Mouse (Mus musculus) limb, embryonic 13.5 days (tissue): Measurements from ENCODE around the gene Itgae. TPM values are rescaled to one million over a fixed set of nuclear protein-coding genes. Genes with fewer than 3 reads are reported as not detected.

Experiments used
- ATAC-seq: fragments of 200-750 bp; cut with Nextera tagmentation; 2 replicates; pipeline ENCODE4 v1.8.0; 2017; ENCODE audit warnings: low read depth, moderate number of reproducible peaks, moderate TSS enrichment; ENCODE audit not compliant: low FRiP score
- H3K27ac ChIP-seq: fragments of 300-500 bp; sonication (generic); 2 replicates; pipeline ENCODE4 v1.5.1; 2015; ENCODE audit warnings: inconsistent platforms, mild to moderate bottlenecking, moderate library complexity
- H3K27me3 ChIP-seq: fragments of 300-500 bp; sonication (generic); 2 replicates; pipeline ENCODE4 v1.6.1; 2015; ENCODE audit warnings: mild to moderate bottlenecking, inconsistent platforms
- H3K36me3 ChIP-seq: fragments of 300-500 bp; sonication (generic); 2 replicates; pipeline ENCODE4 v1.6.1; 2015; ENCODE audit warnings: inconsistent platforms, mild to moderate bottlenecking, moderate library complexity
- H3K4me1 ChIP-seq: fragments of 300-500 bp; sonication (generic); 2 replicates; pipeline ENCODE4 v1.6.1; 2015; ENCODE audit warnings: inconsistent platforms
- H3K4me2 ChIP-seq: fragments of 300-500 bp; sonication (generic); replicated peaks from 2 replicates; pipeline ENCODE4 v1.6.1; 2015; ENCODE audit warnings: inconsistent platforms, mild to moderate bottlenecking, moderate library complexity
- H3K4me3 ChIP-seq: fragments of 300-500 bp; sonication (generic); 2 replicates; pipeline ENCODE4 v1.5.1; 2015; ENCODE audit warnings: moderate library complexity, mild to moderate bottlenecking, inconsistent platforms
- H3K9ac ChIP-seq: fragments of 300-500 bp; sonication (generic); 2 replicates; pipeline ENCODE4 v1.6.1; 2015; ENCODE audit warnings: mild to moderate bottlenecking, inconsistent platforms
- H3K9me3 ChIP-seq: fragments of 300-500 bp; sonication (generic); 2 replicates; pipeline ENCODE4 v1.6.1; 2016; ENCODE audit warnings: inconsistent platforms
- WGBS: fragments of 180-500 bp; shearing (Covaris S2); methylation state at CpG from one replicate; pipeline ENCODE4 v1.1.7; 2015; 5-methylcytosine and 5-hydroxymethylcytosine counted together
- polyA plus RNA-seq: library from polyadenylated mRNA; unstranded; fragments of >200 nt; fragmentation: Nextera tagmentation; extraction: Ambion mirVana; gene quantifications from 2 replicates; pipeline ENCODE4 v1.2.1, GENCODE M21; 2015

Gene Itgae
- polyA plus RNA-seq, 1 experiment from 2014 or later = 0.57 TPM

DNA sequence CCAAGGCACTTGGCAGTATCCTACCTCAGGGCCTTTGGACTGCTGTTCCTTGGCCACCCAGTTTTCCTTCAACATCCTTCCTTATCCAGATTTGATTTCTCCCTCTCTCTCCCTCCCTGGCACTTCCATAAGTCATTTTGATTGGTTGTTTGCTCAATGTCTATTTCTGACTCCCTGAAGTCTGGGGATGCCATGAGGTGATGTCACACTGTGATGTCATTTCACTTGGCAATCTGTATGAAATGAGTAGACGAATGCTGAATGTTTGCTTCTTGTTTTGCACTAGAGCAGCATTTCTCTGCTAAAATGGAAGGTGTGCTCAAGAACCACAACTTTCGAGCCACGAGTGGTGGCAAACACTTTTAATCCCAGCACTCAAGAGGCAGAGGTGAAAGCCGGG, 71.2 kb downstream of the Itgae start:
- Histone ChIP-seq H3K9me3 (no peaks in the 10 kb centered on the region), H3K4me1 (peaks cover 13% of the 10 kb centered on the region), H3K4me3 (no peak overlapping the region), H3K36me3 (no peaks in the 10 kb centered on the region), H3K9ac (no peak overlapping the region), H3K27me3 (peaks cover 48% of the 10 kb centered on the region), H3K4me2 (no peak overlapping the region), H3K27ac (no peak overlapping the region)
- 88% methylated on average over 4 of the region's 4 CpGs for WGBS
- ATAC-seq = no peak

GRCm38 (mm10) chr11:73162284-73162683, 71.9 kb downstream of the Itgae start:
- no peaks in the 10 kb centered on the region for H3K36me3 ChIP-seq
- peaks cover 13% of the 10 kb centered on the region for H3K4me1 ChIP-seq
- H3K4me2 ChIP-seq = no peak overlapping the region
- H3K9me3 ChIP-seq = no peaks in the 10 kb centered on the region
- no peak overlapping the region for H3K4me3 ChIP-seq
- no peak overlapping the region for H3K9ac ChIP-seq
- no peak overlapping the region for H3K27ac ChIP-seq
- no peak for ATAC-seq
- peaks cover 45% of the 10 kb centered on the region for H3K27me3 ChIP-seq
- WGBS = 68% methylated on average over 5 of the region's 5 CpGs

GRCm38 (mm10) chr11:73168071-73168470, 77.7 kb downstream of the Itgae start:
- no peak overlapping the region for H3K4me2 ChIP-seq
- no peak for ATAC-seq
- peaks cover 12% of the 10 kb centered on the region for H3K36me3 ChIP-seq
- H3K9me3 ChIP-seq = no peaks in the 10 kb centered on the region
- H3K4me1 ChIP-seq = peaks cover 18% of the 10 kb centered on the region
- no peak overlapping the region for H3K9ac ChIP-seq
- no peak overlapping the region for H3K4me3 ChIP-seq
- H3K27me3 ChIP-seq = no peaks in the 10 kb centered on the region
- no peak overlapping the region for H3K27ac ChIP-seq
- 83% methylated on average over 8 of the region's 8 CpGs for WGBS

DNA sequence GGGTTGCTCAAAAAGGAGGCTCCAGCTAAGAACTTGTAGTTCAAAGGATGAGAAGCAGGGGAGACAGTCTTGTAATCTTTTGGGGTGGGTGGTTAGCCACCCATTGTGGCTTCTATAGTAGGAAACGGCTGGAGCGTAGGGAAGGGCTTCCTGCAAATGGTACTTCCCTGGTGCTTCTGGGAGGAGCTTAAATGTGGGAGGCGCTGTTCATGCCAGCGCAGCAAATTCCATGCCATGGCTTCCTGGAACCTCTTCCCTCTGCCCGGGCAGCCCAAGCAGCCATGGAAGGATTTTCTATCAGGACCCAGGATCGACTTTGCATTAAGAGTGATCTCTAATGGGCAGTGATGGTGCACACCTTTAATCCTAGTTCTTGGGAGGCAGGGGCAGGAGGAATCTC, 78.2 kb downstream of the Itgae start:
- H3K27me3 ChIP-seq = no peaks in the 10 kb centered on the region
- peaks cover 18% of the 10 kb centered on the region for H3K4me1 ChIP-seq
- H3K4me3 ChIP-seq = no peak overlapping the region
- no peak overlapping the region for H3K27ac ChIP-seq
- ATAC-seq = no peak
- 82% methylated on average over 6 of the region's 6 CpGs for WGBS
- no peaks in the 10 kb centered on the region for H3K9me3 ChIP-seq
- no peak overlapping the region for H3K4me2 ChIP-seq
- H3K9ac ChIP-seq = no peak overlapping the region
- peaks cover 17% of the 10 kb centered on the region for H3K36me3 ChIP-seq

DNA sequence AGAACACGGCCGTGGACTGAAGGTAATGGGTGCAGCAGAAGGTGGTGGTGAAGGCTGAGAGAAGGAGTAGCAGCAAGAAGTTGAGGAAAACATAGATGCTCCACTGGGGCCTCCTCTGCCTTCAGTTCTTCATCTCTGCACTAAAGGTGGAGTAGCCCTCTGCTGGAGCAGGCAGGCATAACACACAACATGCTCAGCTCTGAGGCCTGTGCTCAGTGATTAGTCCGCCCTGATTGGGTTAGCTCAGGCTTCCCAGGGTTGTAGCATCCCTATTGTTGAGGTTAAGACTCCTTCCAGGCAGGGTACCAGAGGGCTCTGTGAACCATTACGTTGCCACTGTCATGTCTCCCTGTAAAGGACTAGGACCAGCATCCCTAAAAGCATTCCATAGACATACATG, 78.8 kb downstream of the Itgae start:
- no peak overlapping the region for H3K4me3 ChIP-seq
- peaks cover 18% of the 10 kb centered on the region for H3K4me1 ChIP-seq
- H3K4me2 ChIP-seq = no peak overlapping the region
- no peak overlapping the region for H3K27ac ChIP-seq
- H3K36me3 ChIP-seq = peaks cover 23% of the 10 kb centered on the region
- H3K9me3 ChIP-seq = no peaks in the 10 kb centered on the region
- ATAC-seq = no peak
- 48% methylated on average over 4 of the region's 4 CpGs for WGBS
- no peak overlapping the region for H3K9ac ChIP-seq
- H3K27me3 ChIP-seq = no peaks in the 10 kb centered on the region

DNA sequence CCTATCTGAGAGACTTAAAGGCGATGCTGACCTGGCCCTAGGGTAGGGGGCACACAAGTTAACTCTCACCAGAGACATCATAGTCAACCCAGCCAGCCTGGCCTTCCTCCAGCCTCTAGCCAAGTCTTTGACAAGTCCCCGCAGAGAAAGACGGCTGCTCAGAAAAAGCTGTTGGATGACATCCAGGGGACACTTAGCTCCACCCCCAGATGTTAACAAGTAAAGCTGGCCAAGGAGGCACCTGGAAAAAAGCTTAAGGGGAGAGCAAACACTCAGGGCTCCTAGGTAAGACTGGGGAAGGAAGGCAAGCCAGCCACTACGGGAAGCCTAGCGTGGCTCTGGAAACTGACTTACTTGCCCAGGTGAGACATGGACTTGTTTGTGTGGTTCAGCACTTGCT, 81.8 kb downstream of the Itgae start:
- Histone ChIP-seq H3K9ac (0 out of 2 replicates have a peak overlapping the region, but pooled peaks have one; percentile 2), H3K4me3 (no peak overlapping the region), H3K9me3 (no peaks in the 10 kb centered on the region), H3K36me3 (peaks cover 31% of the 10 kb centered on the region), H3K4me1 (peaks cover 31% of the 10 kb centered on the region), H3K27me3 (no peaks in the 10 kb centered on the region), H3K27ac (peak overlapping the region; percentile 67; the same call in 1 of the 2 replicates), H3K4me2 (no peak overlapping the region)
- 35% methylated on average over 5 of the region's 5 CpGs for WGBS
- no peak for ATAC-seq

DNA sequence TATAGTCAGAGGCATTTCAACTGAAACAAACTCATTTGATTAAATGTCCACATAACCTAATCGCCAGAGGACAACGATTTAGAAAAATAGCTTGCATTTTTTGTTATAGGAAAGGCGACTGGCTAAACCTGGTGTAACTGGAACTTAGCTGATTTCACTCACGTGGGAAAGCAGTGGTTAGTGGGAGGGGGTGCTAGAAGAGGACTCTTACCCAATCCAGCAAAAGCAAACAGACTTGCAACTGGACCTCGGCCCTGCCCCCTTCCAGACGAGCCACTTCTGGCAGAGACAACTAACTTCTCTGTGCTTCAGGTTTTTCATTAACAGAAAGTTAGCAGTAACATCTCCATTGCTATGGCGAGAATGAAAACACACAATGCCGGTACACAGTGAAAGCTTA, 85.2 kb downstream of the Itgae start:
- Histone ChIP-seq H3K27me3 (no peaks in the 10 kb centered on the region), H3K4me2 (peak overlapping the region; percentile 85), H3K9me3 (no peaks in the 10 kb centered on the region), H3K4me3 (peak overlapping the region; percentile 76), H3K36me3 (peaks cover 39% of the 10 kb centered on the region), H3K27ac (no peak overlapping the region), H3K4me1 (peaks cover 42% of the 10 kb centered on the region), H3K9ac (peak overlapping the region; percentile 94)
- WGBS = 40% methylated on average over 8 of the region's 8 CpGs
- ATAC-seq = no peak

DNA sequence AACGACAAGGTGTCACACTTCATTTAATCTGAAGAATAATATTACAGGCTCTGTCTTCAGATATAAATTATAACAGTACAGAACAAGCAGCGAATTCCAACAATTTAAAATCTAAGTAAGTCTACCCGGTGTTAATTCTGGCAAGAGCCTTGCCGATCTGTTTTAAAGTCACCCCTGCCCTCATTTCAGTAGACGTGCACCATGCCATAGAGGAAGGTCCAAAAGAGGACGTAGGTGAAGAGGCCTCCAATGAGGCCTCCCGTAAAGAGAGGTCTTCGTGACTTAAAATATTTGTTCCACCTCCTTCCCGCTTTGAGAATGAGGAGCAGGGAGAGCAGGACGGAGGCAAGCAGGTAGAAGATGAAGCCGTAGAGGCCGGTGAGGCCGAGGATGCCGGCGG, 85.8 kb downstream of the Itgae start:
- H3K4me3 ChIP-seq = peak overlapping the region; percentile 76
- no peaks in the 10 kb centered on the region for H3K9me3 ChIP-seq
- peaks cover 37% of the 10 kb centered on the region for H3K36me3 ChIP-seq
- H3K27me3 ChIP-seq = no peaks in the 10 kb centered on the region
- peak overlapping the region; percentile 89 for H3K27ac ChIP-seq
- H3K9ac ChIP-seq = peak overlapping the region; percentile 94
- under 1% methylated on average over 15 of the region's 15 CpGs for WGBS
- peak overlapping the region; percentile 85 for H3K4me2 ChIP-seq
- H3K4me1 ChIP-seq = peaks cover 41% of the 10 kb centered on the region
- no peak for ATAC-seq

DNA sequence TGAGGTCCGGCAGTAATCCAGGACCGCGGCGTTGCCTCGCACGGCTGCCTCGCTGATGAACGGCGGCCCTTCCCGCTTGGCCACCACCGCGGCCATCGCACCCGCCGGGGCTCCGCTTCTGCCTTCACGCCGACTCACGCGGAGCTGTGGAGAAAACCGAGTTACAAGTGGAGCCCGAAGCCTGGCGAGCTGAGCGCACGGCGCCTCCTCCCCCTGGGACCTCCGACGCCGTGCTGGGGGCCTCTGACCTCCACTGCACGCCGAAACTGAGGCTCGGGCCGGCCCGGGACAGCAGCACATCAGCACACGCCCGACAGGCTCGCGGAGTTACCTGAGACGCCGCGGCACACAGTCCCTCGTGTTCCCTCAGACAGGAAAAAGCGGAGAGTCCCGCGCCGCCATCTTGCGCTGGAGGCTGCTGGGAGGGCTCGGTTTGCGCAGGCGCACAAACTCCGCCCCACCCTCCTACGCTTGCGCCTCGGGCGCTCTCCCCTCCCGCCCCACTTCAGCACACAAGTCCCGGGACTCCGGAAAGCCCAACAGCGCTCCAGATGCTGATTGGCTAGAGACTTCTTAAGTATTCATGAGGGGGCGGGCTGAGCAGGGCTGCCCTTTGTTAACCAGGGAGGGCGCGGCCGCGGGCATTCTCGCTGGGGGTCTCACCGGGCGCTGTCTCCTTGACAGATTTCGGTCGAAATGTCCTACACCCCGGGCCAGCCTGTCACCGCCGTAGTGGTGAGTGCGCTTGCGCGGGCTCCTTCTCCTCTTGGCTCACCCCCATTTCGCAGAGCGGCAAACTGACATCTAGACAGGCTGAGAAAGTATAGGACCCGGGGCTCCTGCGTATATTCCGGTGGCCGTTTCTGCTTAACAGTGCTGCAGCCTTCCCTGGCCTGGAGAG, 86.5 kb downstream of the Itgae start, which contains the start of the genes Emc6 and Tax1bp3:
TSS of gene Emc6 (minus strand) at position 430 of the 901 bp plus-strand sequence.
TSS of gene Tax1bp3 (plus strand) at position 476 of the 901 bp plus-strand sequence.
- ATAC-seq = peak; percentile 98
- H3K9me3 ChIP-seq = no peaks in the 10 kb centered on the region
- no peaks in the 10 kb centered on the region for H3K27me3 ChIP-seq
- peak within 1 kb of the TSS; percentile 96 for H3K27ac ChIP-seq
- peaks cover 30% of the 10 kb centered on the region for H3K36me3 ChIP-seq
- H3K4me3 ChIP-seq = peak within 1 kb of the TSS; percentile 76
- H3K4me2 ChIP-seq = peak within 1 kb of the TSS; percentile 85
- under 1% methylated on average over 81 of the region's 81 CpGs for WGBS
- H3K4me1 ChIP-seq = peaks cover 36% of the 10 kb centered on the region
- H3K9ac ChIP-seq = peak within 1 kb of the TSS; percentile 94

- no peaks in the 10 kb centered on the region for H3K27me3 ChIP-seq
- H3K4me1 ChIP-seq = peaks cover 29% of the 10 kb centered on the region
- H3K9me3 ChIP-seq = no peaks in the 10 kb centered on the region
- H3K4me2 ChIP-seq = peak overlapping the region; percentile 85
- peak overlapping the region; percentile 88 for H3K9ac ChIP-seq
- WGBS = 0% methylated on average over 28 of the region's 28 CpGs
- peak overlapping the region; percentile 76 for H3K4me3 ChIP-seq
- H3K36me3 ChIP-seq = peaks cover 36% of the 10 kb centered on the region
- H3K27ac ChIP-seq = peak overlapping the region; percentile 96
- ATAC-seq = peak; percentile 79
These were observed 87.1 kb downstream of the Itgae start for GRCm38 (mm10) chr11:73177509-73177875.

- Histone ChIP-seq H3K4me1 (peaks cover 25% of the 10 kb centered on the region), H3K27me3 (no peaks in the 10 kb centered on the region), H3K4me3 (peak overlapping the region; percentile 76), H3K36me3 (peaks cover 38% of the 10 kb centered on the region), H3K9me3 (no peaks in the 10 kb centered on the region), H3K9ac (peak overlapping the region; percentile 88), H3K4me2 (peak overlapping the region; percentile 85), H3K27ac (peak overlapping the region; percentile 96)
- WGBS = 8% methylated on average over 2 of the region's 2 CpGs
- ATAC-seq = no peak
These were observed 87.5 kb downstream of the Itgae start for GRCm38 (mm10) chr11:73177895-73178294.

DNA sequence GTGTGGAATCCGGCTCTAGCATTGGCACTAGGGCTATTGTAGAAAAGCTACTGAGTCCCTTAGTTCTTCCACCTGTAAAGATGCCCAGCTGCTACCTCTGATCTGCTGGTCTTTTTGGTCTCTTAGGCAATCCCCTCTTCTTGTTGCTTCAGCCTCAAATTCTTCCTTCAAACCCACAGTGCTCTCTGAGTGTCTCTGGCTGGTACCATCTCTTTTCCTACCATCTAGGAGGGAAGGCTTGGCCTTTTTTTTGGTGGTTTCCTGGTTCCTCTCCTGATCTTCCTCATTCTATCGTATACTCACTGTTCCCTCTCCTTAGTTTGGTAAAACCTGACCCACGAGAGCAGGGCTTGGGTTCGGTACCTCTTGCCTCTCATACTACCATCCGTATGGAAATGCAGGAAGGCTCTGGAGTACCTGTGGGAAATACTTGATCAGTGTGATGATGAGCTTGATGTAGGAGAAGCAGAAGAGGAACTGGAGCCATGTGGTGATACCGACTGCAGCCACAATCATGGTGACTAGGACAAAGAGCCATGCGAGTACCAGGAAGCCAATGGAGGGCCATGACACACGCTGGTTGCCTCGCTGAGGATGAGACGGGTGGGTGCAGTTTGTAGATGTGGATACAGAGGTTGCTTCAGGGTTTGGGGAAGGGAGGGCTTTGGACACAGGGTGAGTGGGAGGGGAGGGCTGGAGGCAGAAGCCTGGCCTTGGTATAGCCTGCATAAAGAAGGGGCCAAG, 95.7 kb downstream of the Itgae start:
- Histone ChIP-seq H3K27ac (no peak overlapping the region), H3K27me3 (no peaks in the 10 kb centered on the region), H3K9ac (no peak overlapping the region), H3K36me3 (peaks cover 89% of the 10 kb centered on the region), H3K4me3 (no peak overlapping the region), H3K4me2 (no peak overlapping the region), H3K4me1 (no peaks in the 10 kb centered on the region), H3K9me3 (no peaks in the 10 kb centered on the region)
- 92% methylated on average over 10 of the region's 10 CpGs for WGBS
- no peak for ATAC-seq
